Mouse (Mus musculus): Measurements from ENCODE around the gene Zdhhc13. TPM values are rescaled to one million over a fixed set of nuclear protein-coding genes. Genes with fewer than 3 reads are reported as not detected.

Zdhhc13 gene
- 20.4 and 23.8 TPM in 2 replicates for total RNA-seq (2023)

GRCm38 (mm10) chr7:48788851-48789572 lies at the start of gene Zdhhc13:
Gene Zdhhc13, plus strand, starts transcription at chr7:48789003.

DNA sequence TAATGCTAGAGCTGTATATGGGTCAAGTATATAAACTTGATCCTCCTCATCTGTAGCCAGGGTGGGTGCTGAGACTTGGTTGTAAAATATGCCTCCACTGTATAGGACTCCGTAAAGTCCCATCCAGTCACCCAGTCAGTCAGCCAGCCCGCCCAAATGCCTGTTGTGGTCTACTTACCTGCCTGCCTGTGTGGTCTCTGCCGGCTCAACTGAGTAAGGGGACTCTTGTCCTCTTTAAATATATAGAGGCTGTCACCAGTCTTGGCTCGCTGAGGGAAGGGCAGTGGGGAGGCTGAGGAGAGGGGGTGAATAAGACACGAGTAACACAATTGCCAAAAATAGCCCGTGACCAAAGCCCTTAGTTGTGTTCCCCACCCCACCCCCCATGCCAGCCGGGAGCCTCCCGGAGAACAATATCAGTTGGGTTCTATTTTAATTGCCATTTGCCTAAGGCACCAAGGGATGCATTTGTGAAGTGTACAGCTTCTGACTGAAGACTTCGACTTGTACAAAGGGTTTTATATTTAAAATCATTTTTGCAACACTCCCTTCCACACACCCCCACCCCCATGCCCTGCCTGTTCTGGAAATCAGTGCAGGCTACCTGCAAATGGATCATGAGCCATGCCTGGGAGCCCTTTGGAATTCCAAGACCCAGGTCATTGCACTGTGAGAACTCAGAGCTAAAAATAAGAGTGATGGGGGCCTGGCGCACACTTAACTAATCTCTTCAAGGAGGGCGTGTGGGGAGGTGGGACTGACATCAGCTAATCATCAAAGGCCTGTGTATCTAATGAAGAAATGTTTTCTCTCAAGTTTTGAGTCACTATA lies 59.2 kb downstream of the Zdhhc13 start, which contains the start of gene Csrp3:
Gene Csrp3 (minus strand): TSS at position 214 of the 831 bp plus-strand sequence.

Other genes starting within 250 kb of the Zdhhc13 start
- gene Mrgprb2, start 230.9 kb upstream of the Zdhhc13 start, total RNA-seq (2023) = not detected in 2 replicates
- gene Mrgprb3, start 145.2 kb upstream of the Zdhhc13 start, total RNA-seq (2023) = not detected in 2 replicates
- 0.79 TPM in 1 of 2 replicates, not detected in the other for gene Csrp3, start 59.0 kb downstream of the Zdhhc13 start, total RNA-seq (2023)
- 56.6 and 60.1 TPM in 2 replicates for gene E2f8, start 92.6 kb downstream of the Zdhhc13 start, total RNA-seq (2023)
- gene Nav2, start 119.7 kb downstream of the Zdhhc13 start, total RNA-seq (2023) = 10.4 and 12.3 TPM in 2 replicates

All from neutrophil, adult 65 days (primary cell).